Mouse (Mus musculus) spleen, adult 12 weeks (tissue): Measurements from ENCODE around the gene Hs3st4.

Experiments used
- DNase-seq: peaks from one replicate; pipeline ENCODE4 v3.0.0; 2022; ENCODE audit warnings: low spot score

The Hs3st4 gene

DNA sequence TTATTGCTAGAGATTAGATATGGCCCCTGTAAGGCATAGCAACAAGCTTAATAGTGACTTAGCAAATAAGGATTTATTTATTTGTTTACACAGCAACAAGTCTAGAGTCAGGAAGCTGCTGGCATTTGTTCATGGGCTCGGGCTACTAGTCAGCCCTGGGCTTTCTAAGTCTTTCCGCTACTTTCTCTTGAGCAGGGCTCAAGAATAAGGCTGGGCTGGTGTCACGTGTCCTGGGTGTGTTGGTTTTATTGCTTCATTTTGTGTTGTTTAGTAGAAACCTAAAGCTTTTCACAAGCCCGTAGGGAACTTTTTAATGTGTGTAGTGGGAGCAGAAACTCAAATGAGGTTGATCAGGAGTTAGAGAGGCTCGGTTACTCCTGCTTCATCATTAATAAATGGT is 153.5 kb downstream of the Hs3st4 start:
- no peak for DNase-seq

DNA sequence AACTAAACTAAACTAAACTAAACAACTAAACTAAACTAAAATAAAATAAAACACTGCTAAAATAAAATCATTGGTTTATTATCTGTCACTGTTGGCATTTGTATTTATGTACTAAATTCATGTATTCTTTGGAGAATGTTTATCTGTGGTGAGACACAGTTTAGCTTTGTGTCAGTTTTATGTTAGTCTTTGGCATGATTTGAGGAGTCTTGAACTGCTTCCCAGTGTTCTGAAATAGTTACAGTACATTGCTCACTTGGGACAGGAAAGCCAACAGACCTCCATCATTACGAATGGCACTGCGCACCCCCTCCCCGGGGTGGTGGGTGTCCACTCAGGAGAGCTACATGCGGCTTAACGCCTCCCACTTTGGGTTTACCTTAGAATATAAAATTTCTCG is 158.6 kb downstream of the Hs3st4 start:
- no peak for DNase-seq

DNA sequence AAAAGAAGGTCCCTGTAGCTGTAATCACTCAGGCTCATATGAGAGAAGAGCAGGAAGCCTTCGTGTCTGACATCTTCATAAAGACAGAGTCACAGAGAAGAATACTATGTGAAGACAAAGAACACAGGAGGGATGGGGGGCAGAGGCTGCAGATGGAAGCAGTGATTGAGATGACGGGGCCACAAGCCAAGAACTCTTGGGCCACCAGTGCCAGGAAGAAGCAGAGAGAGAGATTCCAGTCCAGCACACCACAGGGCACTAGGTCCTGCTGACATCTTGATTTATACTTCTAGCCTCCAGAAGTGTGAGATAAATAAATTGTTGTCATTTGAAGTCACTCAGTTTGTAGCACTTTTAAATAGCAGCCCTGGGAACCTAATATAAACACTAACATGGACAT is 168.2 kb downstream of the Hs3st4 start:
- no peak for DNase-seq

DNA sequence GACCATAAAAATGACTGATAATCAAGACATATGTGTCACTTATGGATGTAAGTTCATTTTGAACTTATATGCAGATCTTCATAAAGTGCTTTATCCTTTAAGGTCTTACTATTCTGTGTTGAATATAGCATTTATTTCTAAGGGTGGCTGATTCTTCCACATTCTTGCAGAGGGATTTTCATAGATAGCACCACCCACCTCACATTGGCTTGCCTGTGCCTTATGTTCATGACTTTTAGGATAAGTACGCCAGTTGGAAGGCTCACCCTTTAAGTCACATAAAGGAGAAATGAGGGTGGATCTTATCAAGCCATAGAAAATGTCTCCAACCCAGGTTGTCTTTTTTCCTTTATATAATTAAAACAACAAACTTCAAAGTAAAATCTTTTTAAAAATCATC is 180.6 kb downstream of the Hs3st4 start:
- DNase-seq = no peak

DNA sequence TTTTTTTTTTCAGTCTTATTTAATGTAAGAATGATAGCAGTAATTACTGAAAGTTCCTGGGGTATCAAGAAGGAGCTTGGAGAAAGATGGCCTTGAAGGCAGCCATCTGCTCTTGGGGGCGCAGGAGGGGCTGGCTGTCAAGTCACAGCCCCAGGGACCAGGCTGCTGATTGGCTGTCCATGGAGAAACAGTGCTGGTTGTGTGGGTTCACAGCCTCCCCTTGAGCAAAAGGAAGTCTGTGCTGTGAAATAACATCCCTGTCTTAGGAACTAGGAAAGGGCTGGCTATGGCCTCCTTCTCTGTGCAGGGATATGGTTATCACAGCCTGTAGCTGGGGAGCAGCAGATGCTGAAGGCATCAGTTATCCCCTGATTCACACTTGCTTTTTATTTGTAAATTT is 183.6 kb downstream of the Hs3st4 start:
- no peak for DNase-seq

DNA sequence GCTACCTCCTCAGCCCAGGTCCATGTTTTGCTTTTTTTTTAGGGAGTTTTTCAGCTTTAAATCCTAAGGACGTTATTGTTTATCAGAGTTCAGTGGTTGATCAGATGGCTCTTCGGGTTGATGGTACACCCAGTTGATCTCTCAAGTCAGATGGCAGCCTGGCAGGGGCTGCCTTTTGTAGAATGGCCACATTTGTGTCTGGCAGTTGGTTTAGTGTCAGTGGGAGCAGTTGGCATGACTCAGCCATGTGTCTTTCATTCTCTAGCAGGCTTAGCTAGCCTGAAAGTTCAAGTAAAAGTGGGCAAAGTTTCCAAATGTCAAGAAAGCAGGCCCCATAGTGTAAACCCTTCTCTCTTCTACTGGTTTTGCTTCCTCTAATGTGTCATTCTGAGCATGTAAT is 186.1 kb downstream of the Hs3st4 start:
- DNase-seq = no peak

DNA sequence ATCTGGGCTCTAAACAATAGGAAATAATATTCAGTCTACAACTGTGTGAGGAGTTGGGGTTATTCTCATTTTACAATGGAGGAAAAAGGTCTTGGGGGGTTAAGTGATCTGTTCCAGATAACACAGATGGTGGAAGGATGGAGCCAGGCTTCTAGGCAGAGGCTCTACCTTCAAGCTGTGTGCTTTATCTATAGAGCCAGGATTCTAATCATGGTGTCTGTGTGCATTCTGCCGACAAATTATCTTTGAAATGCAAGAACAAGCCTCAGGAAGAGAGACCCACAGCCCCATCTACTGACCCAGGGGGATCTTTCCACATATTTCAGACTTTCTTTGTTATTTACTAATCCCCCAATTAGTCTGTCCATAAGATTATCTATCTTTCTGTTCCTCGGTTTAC is 187.3 kb downstream of the Hs3st4 start:
- no peak for DNase-seq

DNA sequence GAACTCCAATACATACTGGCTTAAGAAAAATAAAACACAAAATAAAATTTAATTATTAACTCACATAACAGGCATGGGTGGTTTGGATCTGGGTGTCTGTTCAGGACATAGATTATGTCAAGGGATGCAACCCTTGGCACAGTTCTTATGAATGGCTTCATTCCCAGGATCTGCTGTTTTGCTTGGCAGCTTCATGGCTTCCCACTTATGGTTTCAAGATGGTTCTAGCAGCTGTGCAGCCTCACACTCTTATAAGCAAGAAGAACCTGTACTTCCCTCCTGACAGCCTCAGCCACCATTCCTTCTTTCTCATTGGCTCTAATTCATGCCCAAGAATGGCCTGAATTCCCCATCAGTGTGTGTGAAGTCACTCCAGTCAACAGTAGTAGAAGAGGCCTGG is 189.3 kb downstream of the Hs3st4 start:
- DNase-seq = no peak

DNA sequence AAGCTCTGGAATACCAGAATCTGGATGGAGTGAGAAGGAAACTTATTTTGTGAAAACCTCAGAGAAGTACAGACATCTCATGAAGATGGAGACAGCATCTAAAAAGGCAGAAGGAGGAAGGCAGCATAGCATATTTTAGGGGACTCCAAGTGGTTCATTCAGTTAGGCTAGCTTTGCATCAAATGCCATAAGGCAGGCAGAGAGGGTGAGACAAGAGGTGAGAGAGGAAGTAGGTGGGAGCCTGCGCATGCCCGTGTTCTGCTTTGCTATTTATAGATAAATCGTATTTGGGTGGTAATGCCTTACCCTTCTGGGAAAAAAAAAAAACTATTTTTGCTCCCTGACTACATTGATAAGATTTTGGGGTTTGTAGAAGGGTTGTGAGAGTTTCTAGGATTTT is 198.3 kb downstream of the Hs3st4 start:
- no peak for DNase-seq

DNA sequence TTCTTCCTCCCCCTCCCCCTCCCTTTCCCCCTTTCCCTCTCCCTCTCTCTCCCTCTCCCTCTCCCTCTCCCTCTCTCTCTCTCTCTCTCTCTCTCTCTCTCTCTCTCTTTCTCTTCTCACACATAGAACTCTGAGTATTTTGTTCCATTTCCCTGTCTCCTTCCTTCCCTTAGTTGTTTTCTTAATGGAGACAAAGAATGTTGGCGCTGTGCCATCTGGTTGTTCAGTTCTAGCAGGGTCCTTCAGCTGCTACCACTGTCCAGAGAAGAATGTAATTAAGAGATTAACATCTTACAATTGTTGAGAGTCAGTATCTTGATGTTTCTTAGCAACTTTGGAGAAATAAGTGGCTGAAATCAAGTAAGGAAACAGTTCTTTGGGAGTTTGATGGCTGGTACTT is 202.0 kb downstream of the Hs3st4 start:
- DNase-seq = no peak

DNA sequence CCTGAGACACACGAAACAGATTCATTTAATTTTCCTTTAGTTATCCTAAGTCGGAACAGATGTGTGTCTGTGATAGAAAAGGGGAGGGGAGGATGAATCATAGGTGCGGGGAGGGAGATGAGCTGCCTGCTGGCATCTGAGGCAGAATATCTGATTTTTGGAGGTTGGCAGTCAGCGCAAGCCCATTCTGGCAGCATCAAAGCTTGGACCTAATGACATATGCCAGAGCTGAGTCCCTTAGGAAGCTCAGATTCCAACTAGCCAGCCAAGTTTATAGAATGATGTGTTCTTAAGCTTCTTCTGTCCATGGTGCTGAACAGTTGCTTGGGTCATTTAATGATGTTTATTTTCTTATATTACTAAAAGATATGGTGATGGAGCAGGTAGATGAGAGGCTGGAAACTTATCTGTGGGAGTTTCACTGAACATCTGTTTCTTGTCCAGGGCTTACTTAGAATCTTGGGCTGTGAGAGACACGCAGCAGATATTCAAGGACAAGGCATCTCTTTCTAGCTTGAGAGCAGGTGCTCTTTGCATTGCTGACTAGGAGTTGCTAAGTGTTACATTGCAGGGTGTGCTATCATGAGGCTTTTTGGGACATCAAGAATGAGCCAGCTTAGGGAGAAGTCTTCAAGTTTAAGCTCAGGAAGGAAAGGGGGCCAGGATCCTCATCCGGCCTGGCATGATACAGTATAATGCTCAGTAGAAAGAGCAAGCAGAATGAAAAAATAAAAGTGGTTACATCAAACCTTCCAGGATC is 216.3 kb downstream of the Hs3st4 start:
- DNase-seq = no peak

DNA sequence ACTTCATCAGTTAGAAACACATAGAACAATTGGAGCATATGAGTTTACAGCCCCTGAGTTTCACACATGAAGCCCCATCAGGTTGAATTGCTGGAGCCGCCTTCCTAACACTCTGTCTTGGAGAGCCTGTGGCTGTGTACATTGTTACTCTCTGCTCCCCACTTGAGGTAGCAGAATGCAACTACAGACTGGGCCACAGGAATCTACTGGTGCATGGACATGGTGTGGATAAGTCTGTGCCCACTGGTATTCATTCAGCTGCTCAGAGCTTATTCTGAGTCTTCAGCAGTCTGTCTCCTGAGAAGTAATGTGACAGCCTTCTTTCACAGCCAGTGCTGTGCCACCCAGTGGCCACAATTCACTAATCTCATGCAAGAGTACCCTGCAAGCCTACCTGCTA is 234.3 kb downstream of the Hs3st4 start:
- DNase-seq = no peak

DNA sequence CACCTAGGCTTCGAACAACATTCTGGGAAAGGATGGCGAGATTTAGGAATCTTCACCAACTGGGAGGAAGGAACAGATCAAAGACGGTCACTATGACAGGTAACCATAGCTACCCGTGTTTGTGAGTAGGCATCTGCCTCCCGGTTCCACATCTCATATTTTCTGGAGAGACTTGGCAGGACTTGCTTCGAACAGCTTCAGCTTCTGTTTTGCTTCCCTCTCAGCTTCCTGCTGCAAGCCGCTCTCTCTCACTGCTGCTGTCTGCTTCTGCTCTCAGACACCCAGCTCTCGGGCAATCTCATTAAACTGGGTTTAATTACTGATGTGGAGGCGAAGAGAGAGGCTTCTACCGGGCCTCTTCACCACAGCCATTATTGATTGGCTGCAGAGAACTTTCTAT is 237.9 kb downstream of the Hs3st4 start:
- DNase-seq = no peak

DNA sequence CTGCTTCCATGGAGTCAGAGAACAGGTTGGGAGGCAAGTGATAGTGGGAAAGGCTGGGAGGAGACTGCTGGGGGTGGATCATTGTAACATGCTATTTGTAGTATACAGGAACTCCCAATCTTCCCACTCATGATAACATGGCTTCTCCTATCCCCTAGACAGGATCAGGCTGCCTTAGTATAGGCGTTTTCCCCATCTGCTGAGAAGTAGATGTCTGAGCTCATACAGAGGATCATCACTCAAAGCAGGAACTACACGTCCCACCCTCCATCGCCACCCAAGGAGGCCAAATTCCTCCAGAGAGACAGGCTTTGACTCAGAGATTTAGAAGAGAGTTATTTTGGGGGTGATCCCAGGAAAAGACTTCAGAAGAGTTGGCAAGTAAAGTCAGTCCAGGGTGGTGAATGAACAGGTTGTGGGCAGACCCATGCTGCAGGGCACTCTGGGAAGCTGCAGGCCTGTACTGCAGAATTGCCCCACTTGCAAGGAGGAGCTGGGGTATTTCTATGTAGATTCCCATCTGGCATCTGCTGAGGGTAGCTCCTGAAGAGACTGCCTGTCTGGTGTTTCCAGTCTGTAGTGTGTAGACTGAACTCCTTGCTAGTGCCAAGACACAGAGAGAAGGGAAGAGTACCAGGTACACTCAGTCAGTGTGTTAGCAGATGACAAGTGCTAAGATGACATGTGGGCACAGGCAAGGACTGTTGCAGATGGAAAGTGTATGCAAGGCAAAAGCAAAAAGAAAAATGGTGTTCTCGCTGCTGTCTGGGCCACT is 255.4 kb downstream of the Hs3st4 start:
- DNase-seq = no peak

DNA sequence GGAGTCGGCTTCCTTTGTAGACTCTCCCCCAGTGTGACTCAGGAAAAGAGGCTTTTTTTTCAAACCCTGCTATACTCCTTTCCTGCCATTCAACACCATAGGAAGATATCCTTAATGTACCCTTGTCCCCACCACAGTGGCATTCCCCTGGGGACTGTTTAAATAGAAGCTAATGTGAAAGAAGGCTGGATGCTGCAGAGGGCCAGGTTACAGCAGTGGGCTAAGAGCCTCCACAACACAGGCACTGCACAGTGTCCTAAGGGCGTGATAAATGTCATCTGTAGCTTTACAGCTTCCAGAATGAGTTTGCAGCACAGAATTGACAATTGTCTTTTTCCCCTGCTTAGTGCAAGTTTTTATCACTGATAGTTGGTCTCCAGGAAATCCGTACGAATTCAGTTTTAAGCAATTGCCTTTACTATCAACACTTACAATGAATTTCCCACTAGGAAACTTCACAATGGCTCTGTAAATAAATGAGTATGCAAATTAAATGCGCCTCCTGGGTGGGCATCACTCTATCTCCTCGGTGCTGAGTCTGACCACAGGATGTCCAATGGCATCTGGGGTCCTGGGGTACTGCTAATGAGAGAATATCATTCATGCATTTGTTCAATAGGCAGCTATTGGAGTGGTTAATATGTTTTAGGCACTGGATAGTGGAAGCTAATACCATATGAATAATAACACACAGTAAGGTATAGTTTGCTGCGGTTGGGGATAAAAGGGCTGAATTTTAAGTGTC is 257.4 kb downstream of the Hs3st4 start:
- DNase-seq = no peak

DNA sequence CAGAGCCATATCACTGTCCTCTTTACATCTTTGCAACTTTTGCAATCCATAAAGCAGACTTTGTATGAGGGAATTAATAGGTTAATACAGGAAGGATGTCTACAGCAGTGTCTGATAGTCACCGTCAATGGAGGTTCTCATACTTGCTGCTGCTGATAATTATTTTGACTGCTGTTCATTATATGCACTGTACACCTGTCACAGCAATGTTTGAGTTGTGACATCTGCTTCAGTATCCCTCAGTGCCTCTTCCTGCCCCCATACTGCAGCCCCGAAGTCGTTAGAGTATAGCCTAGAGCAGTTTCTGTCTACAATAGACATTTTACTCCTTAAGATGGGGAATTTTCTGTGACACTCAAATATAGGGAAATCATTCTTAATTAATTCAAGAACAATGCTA is 267.2 kb downstream of the Hs3st4 start:
- DNase-seq = no peak

DNA sequence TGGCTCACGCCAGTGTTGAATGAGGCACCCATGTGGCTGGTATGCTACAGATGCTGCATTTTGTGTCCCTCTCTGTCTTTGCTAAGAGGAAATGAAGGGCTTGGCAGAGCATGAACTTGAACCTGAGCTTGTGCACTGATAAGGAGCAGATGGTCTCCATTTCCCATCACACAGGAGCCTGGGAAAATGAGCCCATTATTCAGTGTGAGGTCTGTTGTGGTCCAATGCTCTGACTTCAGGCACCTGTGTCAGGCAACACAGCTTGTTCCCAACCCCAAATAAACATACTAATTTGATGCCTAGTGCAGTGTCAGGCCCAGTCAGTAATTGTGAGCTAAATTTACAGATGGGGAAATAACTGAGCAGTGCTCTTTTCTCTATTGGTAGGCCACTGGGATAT is 267.9 kb downstream of the Hs3st4 start:
- no peak for DNase-seq

DNA sequence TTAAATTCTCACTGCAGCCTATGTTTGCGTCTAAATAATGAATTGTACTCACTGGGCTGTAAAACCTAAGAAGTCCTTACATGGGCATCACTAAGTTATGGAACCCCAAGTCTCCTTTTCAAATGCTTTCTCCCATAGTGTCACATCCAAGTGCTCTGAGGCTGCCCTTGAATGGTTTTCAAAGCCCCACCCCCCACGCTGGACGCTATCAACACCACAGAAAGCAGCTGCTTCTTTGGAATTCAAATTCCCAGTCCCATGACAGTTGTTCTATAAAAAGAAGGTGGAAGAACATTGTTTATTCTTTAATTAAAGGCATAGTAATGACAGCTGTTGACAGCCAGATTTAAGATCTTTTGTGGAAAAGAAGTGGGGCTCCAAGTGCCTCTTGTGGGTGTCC is 275.8 kb downstream of the Hs3st4 start:
- no peak for DNase-seq

DNA sequence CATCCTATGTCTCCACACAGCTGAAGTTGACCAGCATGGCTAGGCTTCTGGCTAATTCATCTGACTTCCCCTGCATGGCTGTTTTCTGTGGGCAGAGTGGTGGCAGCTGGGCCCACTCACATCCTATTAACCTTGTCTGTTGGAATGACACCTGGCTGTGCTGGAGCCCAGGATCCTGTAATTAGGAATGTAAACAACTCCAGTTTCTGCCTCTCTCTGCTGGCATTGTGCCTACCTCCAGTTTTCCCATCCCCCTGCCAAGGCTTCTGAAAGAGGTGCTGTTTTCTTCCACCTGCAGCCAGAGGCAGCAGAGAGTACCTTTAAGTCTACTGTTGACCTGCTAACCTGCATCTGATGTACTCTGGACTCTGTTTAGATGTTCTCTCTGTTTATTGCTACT is 288.1 kb downstream of the Hs3st4 start:
- DNase-seq = no peak

DNA sequence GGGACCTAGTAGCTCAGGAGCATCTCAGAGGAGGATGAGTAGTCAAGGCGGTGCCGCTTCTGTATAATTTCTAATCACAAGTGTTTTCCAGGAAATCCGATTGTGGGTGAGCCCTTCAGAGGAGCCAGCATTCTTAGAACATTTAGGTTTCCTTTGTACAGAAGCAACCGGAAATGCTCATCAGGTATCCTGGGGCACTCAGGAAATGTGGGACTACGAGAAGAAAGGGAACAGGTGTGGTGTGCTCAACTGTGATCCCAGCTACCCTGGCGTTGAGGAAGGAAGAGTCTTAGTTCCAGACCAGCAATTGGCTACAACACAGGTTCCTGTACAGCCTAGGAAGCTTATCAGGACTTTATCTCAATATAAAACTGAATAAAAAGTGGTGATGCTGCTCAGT is 307.2 kb downstream of the Hs3st4 start:
- no peak for DNase-seq

DNA sequence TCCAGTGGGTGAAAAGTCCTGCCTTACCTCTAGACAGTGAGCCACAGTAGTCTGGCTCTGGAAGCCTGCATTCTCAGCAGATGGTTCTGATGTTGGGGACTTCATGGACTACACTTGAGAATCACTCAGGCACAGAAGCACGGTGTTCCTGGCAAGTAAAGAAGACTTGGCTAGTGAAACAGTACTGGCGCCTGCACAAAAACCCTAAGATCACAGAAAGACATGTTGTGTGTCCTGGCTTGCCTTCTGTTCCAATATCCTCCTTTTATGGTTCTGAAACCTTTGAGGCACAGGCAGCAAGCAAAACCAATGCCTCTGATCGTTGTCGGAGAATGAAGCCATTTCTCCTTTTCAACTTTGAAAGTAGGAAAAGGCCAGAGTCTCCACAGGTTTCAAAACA is 336.8 kb downstream of the Hs3st4 start:
- no peak for DNase-seq

DNA sequence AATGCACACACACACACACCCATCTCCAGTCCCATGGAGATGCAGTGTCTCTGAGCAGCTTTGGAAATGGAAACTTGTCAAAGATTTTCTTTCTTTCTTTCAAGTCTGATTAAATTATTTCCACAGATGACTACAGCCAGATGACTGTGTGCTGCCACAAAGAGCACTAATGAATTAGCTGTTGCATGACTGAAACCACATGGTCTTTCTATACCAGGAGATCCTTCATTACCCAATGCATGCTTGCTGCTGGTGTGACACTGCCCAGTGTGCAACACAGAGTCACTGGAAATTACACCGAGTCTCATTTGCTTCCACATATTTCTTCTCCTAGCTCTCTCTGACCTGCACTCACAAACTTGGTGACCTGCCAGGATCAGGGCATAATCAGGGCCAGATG is 353.0 kb downstream of the Hs3st4 start:
- DNase-seq = no peak

DNA sequence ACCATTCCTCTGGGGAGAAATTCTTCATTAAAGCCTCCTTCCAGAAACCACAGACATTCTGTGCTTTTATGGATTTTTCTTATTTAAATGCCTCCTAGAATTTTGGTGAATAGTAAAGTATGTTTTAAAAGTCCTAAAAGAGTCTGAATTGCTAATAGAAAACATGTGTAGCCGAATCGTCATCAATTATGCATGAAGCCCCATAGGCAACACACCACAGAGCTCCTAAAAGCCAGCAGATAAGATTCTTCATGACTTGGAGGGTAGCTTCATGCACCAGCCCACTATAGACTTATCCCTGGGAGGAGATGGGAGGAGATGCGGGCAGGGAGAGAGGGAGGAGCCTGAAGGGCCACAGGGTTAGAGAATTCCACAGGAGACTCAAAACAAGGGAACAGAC is 358.8 kb downstream of the Hs3st4 start:
- no peak for DNase-seq
